Mouse (Mus musculus): ENCODE data around the gene Gins2. TPM values are rescaled to one million over a fixed set of nuclear protein-coding genes. Genes with fewer than 3 reads are reported as not detected.
A peak's percentile ranks its signal among the peaks of the same experiment; 100 is the strongest.

The Gins2 gene
- total and polyA plus RNA-seq, 2 experiments from 2014 or later: 8.4 to 18.1 TPM

DNA sequence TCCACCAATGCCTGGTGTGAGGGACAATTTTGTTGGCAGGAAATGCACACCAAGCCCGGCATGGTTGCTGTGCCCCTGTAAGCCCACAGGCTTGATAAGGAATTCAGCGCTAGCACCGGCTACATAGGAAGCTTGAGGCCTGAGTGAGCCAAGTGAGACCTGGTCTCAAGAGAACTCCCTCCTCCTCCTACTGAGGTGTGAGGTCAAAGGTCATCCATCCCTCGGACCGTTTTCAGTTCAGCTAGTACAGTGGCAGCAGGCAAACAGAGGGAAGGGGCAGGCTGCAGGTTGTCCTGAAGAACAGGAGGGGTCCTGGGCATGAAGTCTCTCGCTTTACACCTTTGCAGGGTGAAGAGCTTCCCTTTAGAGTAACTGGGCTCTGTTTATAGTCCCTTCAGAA, 41.7 kb upstream of the Gins2 start:
- no peak overlapping the region for H3K27ac ChIP-seq (ENCODE audit: low read depth, low read length)
- no peak overlapping the region for H3K4me3 ChIP-seq (ENCODE audit: low read depth, low read length)
- H3K27me3 ChIP-seq (ENCODE audit: insufficient read depth, low read length): no peaks in the 10 kb centered on the region
- no peaks in the 10 kb centered on the region for H3K36me3 ChIP-seq (ENCODE audit: insufficient read depth, low read length)
- no peaks in the 10 kb centered on the region for H3K9me3 ChIP-seq (ENCODE audit: low read length)
- no peak for ATAC-seq (ENCODE audit: low FRiP score)
- no peak for DNase-seq (ENCODE audit: low spot score)
- no peak for TF ChIP-seq CTCF (IDR thresholded peaks at IDR 0.05)
- H3K9ac ChIP-seq (replicated peaks; ENCODE audit: low read length, poor library complexity, severe bottlenecking): no peak overlapping the region
- 0 out of 2 replicates have a peak, but pooled peaks cover 3% of the 10 kb centered on the region for H3K4me1 ChIP-seq (ENCODE audit: insufficient read depth, low read length)
- no peak overlapping the region for H3K4me2 ChIP-seq (ENCODE audit: low read depth, low read length, poor library complexity, severe bottlenecking)
- 57% methylated on average over 6 of the region's 6 CpGs for WGBS

DNA sequence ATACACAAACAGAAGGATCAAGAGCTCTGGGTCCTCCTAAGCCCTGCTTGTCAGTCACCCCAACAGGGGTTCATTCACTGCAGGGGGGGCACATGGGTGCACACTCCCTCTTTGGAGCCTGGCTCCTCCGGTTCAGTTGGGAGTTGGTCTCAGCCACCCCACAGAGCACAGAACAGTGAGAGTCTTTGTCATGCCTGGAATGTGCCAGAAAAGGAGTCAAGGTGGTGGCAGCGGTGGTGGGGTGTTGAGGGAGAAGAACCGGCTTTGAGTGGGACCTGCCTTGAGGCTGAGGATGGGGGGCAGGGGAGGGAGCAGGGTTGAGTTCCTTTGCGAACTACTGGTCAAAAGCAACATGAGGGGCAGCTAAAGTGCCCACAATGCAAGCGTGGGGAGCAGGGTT, 40.9 kb upstream of the Gins2 start:
- H3K4me1 ChIP-seq (ENCODE audit: insufficient read depth, low read length): 0 out of 2 replicates have a peak, but pooled peaks cover 3% of the 10 kb centered on the region
- H3K9me3 ChIP-seq (ENCODE audit: low read length): no peaks in the 10 kb centered on the region
- DNase-seq (ENCODE audit: low spot score) (no peak), ATAC-seq (ENCODE audit: low FRiP score) (no peak)
- no peak for TF ChIP-seq CTCF (IDR thresholded peaks at IDR 0.05)
- no peak overlapping the region for H3K27ac ChIP-seq (ENCODE audit: low read depth, low read length)
- no peaks in the 10 kb centered on the region for H3K27me3 ChIP-seq (ENCODE audit: insufficient read depth, low read length)
- H3K9ac ChIP-seq (replicated peaks; ENCODE audit: low read length, poor library complexity, severe bottlenecking): no peak overlapping the region
- WGBS: 41% methylated on average over 5 of the region's 5 CpGs
- no peaks in the 10 kb centered on the region for H3K36me3 ChIP-seq (ENCODE audit: insufficient read depth, low read length)
- H3K4me3 ChIP-seq (ENCODE audit: low read depth, low read length): no peak overlapping the region
- H3K4me2 ChIP-seq (ENCODE audit: low read depth, low read length, poor library complexity, severe bottlenecking): no peak overlapping the region

DNA sequence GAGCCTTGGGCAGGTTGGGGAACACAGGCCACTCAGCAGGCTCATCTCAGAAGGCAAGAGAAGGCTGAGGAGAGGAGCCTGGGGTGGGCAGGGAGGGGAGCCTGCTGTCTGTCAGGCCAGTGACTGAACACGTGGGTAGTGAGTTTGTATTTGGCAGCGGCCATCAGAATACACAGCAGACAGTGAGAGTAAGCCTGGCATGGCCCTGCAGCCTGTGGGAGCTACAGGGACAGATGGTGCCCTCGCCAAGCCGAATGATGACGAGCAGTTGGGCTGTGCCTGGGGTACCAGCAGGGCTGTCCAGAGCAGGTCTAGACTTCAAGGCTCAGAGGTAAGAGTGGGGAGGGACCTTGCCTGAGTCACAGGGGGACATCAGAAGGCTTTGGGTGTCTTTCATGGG, 38.2 kb upstream of the Gins2 start:
- no peak for TF ChIP-seq CTCF (IDR thresholded peaks at IDR 0.05)
- Histone ChIP-seq H3K4me1 (ENCODE audit: insufficient read depth, low read length) (no peaks in the 10 kb centered on the region), H3K4me2 (ENCODE audit: low read depth, low read length, poor library complexity, severe bottlenecking) (no peak overlapping the region), H3K9me3 (ENCODE audit: low read length) (no peaks in the 10 kb centered on the region), H3K36me3 (ENCODE audit: insufficient read depth, low read length) (no peaks in the 10 kb centered on the region), H3K27ac (ENCODE audit: low read depth, low read length) (no peak overlapping the region), H3K27me3 (ENCODE audit: insufficient read depth, low read length) (no peaks in the 10 kb centered on the region), H3K4me3 (ENCODE audit: low read depth, low read length) (no peak overlapping the region), H3K9ac (replicated peaks; ENCODE audit: low read length, poor library complexity, severe bottlenecking) (no peak overlapping the region)
- ATAC-seq (ENCODE audit: low FRiP score) (no peak), DNase-seq (ENCODE audit: low spot score) (peak; percentile 72)
- 82% methylated on average over 5 of the region's 5 CpGs for WGBS

DNA sequence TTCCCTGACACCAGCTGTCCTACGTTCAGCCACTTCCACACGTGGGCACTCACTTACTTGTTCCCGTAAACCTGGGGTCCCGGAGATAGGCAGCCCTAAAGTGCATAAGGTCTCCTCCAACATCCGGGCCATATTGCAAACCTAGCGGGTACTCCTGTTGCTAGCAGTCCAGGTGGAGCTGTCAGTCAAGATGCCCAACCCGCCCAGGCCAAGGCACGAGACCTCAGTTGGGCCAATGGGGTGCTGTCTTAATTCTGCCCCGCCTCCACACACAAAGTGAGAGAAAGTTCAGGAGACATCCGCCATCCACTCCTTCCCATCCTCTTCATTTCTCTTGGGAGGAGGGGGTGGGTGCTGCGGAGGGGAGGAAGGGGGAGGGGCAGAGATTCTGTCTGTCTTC, 37.4 kb upstream of the Gins2 start:
- Histone ChIP-seq H3K4me1 (ENCODE audit: insufficient read depth, low read length) (0 out of 2 replicates have a peak, but pooled peaks cover 4% of the 10 kb centered on the region), H3K27me3 (ENCODE audit: insufficient read depth, low read length) (no peaks in the 10 kb centered on the region), H3K27ac (ENCODE audit: low read depth, low read length) (no peak overlapping the region), H3K9ac (replicated peaks; ENCODE audit: low read length, poor library complexity, severe bottlenecking) (no peak overlapping the region), H3K9me3 (ENCODE audit: low read length) (no peaks in the 10 kb centered on the region), H3K4me2 (ENCODE audit: low read depth, low read length, poor library complexity, severe bottlenecking) (no peak overlapping the region), H3K4me3 (ENCODE audit: low read depth, low read length) (no peak overlapping the region), H3K36me3 (ENCODE audit: insufficient read depth, low read length) (no peaks in the 10 kb centered on the region)
- DNase-seq (ENCODE audit: low spot score) (no peak), ATAC-seq (ENCODE audit: low FRiP score) (no peak)
- 76% methylated on average over 11 of the region's 11 CpGs for WGBS
- TF ChIP-seq CTCF (IDR thresholded peaks at IDR 0.05): no peak

DNA sequence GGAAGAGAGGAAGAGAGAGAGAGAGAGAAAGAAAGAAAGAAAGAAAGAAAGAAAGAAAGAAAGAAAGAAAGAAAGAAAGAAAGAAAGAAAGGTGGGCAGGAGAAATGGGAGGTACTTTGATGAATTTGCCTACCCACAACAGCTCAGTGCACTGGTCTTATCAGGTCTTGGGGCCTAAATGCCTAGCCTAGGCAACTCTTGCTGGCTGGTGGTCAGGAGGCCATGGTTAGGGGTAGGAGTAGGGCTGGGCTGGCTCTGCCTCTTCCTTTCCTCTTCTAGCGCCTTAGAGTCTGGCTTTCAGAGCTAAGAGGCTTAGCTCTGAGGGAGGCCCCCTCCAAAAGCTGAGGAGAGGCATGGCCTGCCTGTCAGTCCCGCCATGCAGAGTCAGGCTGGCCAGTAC, 34.5 kb upstream of the Gins2 start:
- 52% methylated on average over 2 of the region's 2 CpGs for WGBS
- Histone ChIP-seq H3K36me3 (ENCODE audit: insufficient read depth, low read length) (no peaks in the 10 kb centered on the region), H3K27me3 (ENCODE audit: insufficient read depth, low read length) (no peaks in the 10 kb centered on the region), H3K4me1 (ENCODE audit: insufficient read depth, low read length) (0 out of 2 replicates have a peak, but pooled peaks cover 4% of the 10 kb centered on the region), H3K27ac (ENCODE audit: low read depth, low read length) (no peak overlapping the region), H3K9ac (replicated peaks; ENCODE audit: low read length, poor library complexity, severe bottlenecking) (no peak overlapping the region), H3K4me3 (ENCODE audit: low read depth, low read length) (no peak overlapping the region), H3K4me2 (ENCODE audit: low read depth, low read length, poor library complexity, severe bottlenecking) (no peak overlapping the region), H3K9me3 (ENCODE audit: low read length) (no peaks in the 10 kb centered on the region)
- DNase-seq (ENCODE audit: low spot score): no peak
- TF ChIP-seq CTCF (IDR thresholded peaks at IDR 0.05): no peak
- no peak for ATAC-seq (ENCODE audit: low FRiP score)

DNA sequence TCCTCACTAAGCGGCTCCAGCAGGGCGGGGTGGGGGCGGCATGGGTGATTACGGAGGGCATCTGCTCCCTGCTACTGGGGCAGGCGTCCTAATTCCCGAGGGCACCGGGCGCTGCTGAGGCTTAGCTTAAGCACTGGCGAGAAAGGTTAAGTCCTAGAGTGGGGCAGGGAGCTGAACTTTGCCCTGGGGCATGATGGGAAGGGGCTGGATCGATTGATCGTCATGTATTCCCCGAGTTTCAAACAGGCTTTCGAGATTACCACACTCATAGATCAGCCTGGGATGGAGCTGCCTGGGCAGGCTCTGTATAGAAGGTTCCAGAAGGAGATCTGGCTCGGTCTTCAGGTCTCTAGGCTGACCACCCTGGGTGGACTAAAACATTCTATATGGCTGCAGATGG, 33.1 kb upstream of the Gins2 start:
- ATAC-seq (ENCODE audit: low FRiP score) (no peak), DNase-seq (ENCODE audit: low spot score) (no peak)
- Histone ChIP-seq H3K27me3 (ENCODE audit: insufficient read depth, low read length) (no peaks in the 10 kb centered on the region), H3K27ac (ENCODE audit: low read depth, low read length) (no peak overlapping the region), H3K4me1 (ENCODE audit: insufficient read depth, low read length) (peaks cover 8% of the 10 kb centered on the region), H3K9me3 (ENCODE audit: low read length) (no peaks in the 10 kb centered on the region), H3K36me3 (ENCODE audit: insufficient read depth, low read length) (no peaks in the 10 kb centered on the region), H3K4me2 (ENCODE audit: low read depth, low read length, poor library complexity, severe bottlenecking) (no peak overlapping the region), H3K4me3 (ENCODE audit: low read depth, low read length) (no peak overlapping the region), H3K9ac (replicated peaks; ENCODE audit: low read length, poor library complexity, severe bottlenecking) (no peak overlapping the region)
- TF ChIP-seq CTCF (IDR thresholded peaks at IDR 0.05): no peak
- WGBS: 63% methylated on average over 14 of the region's 14 CpGs

Measured in midbrain, postnatal 0 days (tissue).